Mouse (Mus musculus): ENCODE data around the gene Serhl.

DNA sequence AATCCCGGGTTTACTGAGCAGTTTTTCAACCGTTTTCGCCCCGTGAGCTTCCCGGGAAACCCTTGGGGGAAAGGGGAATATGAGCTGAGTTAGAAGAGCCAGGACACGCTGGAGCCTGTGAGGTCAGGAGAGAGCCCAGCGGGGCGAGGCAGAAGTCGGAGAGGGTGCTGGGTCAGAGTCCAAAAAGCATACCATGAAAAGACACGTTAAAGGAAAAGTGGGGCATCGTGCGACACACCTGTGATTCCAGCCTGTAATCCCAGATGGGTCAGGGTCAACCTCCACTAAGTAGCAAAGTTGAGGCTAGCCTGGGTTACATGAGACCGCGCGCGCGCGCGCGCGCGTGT, 46.0 kb upstream of the Serhl start:
- TF ChIP-seq CTCF (conservative IDR thresholded peaks at IDR 0.05; ENCODE audit: insufficient read depth, insufficient read length, low read depth, low read length) (no peak), POLR2A (IDR thresholded peaks at IDR 0.05; ENCODE audit: low read depth, low read length) (no peak)

Measured in kidney, adult 2 months (tissue).